Mouse (Mus musculus) brain, adult 10 weeks (tissue): ENCODE measurements around the gene Col5a3. TPM values are rescaled to one million over a fixed set of nuclear protein-coding genes. Genes with fewer than 3 reads are reported as not detected.

Experiments used
- polyA plus RNA-seq: library from polyadenylated mRNA; stranded (reverse); fragments of 350-450 nt; fragmentation: Illumina TruSeq; extraction: RNeasy Lipid Tissue Mini Kit (QIAGEN cat#74804); gene quantifications from one replicate; pipeline ENCODE4 v1.2.3, GENCODE M21; 2015; ENCODE audit warnings: low read depth, low replicate concordance

Gene Col5a3
- polyA plus RNA-seq: 1.4 TPM

GRCm38 (mm10) chr9:20814521-20815272, at the start of gene Col5a3:
TSS of gene Col5a3 (minus strand) at chr9:20815067.

DNA sequence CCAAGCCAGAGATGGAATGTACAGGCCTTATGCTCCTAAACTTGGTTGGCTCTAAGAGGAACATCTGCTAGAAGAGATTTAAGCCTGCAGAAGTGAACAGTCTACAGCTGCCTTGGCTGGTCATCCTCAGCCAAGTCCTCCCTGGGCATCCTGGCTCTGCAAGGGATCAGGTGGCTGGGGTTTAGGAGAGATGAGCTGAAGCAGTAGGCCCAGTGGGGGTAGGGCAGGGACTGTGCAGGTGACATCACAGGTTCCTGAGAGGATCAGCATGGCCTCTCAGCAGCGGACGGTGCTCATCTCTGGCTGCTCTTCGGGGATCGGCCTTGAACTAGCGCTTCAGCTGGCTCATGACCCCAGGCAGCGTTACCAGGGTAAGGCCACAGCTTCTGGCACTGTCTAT, 3.4 kb upstream of the Col5a3 start, which contains the start of gene Rdh8:
TSS of gene Rdh8 (plus strand) at position 268 of the 400 bp plus-strand sequence.

GRCm38 (mm10) chr9:20746017-20746660, 68.7 kb downstream of the Col5a3 start, which contains the start of gene Olfm2:
TSS of gene Olfm2 (minus strand) at chr9:20746349.

Other genes with a start within 250 kb of the Col5a3 start
- 14.0 TPM for gene Zfp846, start 233.8 kb downstream of the Col5a3 start, polyA plus RNA-seq
- gene Ubl5, start 172.2 kb downstream of the Col5a3 start, polyA plus RNA-seq: 642 TPM
- 16.8 TPM for gene Fbxl12, start 170.3 kb downstream of the Col5a3 start, polyA plus RNA-seq
- gene Pin1, start 163.0 kb downstream of the Col5a3 start, polyA plus RNA-seq: 44.8 TPM
- 130 TPM for gene Olfm2, start 68.7 kb downstream of the Col5a3 start, polyA plus RNA-seq
- gene Rdh8, start 3.4 kb upstream of the Col5a3 start, polyA plus RNA-seq: not detected
- 87.5 TPM for gene A230050P20Rik, start 53.6 kb upstream of the Col5a3 start, polyA plus RNA-seq
- 11.2 TPM for gene Angptl6, start 64.7 kb upstream of the Col5a3 start, polyA plus RNA-seq
- 20.5 TPM for gene Ppan, start 73.1 kb upstream of the Col5a3 start, polyA plus RNA-seq
- gene Eif3g, start 83.6 kb upstream of the Col5a3 start, polyA plus RNA-seq: 131 TPM
- 23.5 TPM for gene Dnmt1, start 144.8 kb upstream of the Col5a3 start, polyA plus RNA-seq
- gene S1pr2, start 161.7 kb upstream of the Col5a3 start, polyA plus RNA-seq: 1.8 TPM
- 70.1 TPM for gene Mrpl4, start 187.7 kb upstream of the Col5a3 start, polyA plus RNA-seq
- gene Icam1, start 200.9 kb upstream of the Col5a3 start, polyA plus RNA-seq: 1.8 TPM
- 1.9 TPM for gene Icam4, start 214.3 kb upstream of the Col5a3 start, polyA plus RNA-seq
- gene Icam5, start 217.0 kb upstream of the Col5a3 start, polyA plus RNA-seq: 111 TPM